Mouse (Mus musculus): ENCODE data around the gene Itga9.

Gene Itga9

DNA sequence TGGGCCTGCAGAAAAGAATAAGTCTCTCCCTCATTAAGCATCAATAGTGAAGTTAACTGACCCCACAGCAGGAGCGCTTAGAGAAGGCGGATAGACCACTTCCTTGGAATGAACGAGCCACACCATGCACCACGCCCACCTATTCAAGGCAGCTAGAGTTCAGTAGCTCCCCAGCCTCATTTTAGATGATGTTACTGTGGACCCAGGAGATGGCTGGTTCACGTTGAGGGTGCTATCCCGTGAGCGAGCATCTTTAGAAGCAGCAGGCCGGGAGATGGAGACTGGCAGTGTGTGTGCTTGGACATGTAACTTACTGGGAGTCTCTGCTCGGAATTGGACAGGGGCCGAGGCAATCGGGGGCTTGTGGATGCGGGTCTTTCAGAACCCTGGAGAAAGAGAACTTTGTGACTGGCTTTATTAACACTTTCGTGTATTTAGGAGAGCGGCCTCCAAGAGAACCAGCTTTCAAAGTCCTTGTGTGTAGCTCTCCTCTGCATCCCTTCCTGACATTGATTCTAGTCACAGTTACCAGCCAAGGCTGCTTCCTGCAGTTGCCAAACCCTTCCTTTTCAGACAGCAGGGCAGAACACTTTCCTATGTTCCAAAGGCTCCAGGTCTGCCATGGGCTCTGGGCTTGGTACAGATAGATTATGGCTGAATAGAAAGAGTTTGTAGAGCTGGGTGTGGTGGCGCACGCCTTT lies 1.4 kb downstream of the Itga9 start:
- DNase-seq: no peak

DNA sequence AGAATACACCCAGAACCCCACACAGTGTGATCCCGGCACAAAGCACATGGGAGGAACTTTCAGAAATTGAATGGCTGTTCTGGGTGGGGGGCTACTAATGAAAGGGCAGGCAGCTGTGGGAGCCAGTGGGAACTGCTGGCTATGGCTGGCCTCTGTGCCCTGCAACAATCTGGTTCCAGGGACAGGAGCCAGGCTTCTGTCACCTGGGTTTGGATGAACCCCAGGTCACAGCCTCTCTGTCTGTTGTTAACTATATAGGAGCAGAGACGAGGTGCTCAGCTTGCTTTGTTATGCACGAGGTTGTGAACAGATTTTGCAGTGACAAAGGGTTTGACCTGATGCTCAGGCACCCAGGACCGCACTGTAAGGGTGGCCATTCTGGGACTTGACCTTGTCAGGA lies 2.1 kb downstream of the Itga9 start:
- no peak for DNase-seq

DNA sequence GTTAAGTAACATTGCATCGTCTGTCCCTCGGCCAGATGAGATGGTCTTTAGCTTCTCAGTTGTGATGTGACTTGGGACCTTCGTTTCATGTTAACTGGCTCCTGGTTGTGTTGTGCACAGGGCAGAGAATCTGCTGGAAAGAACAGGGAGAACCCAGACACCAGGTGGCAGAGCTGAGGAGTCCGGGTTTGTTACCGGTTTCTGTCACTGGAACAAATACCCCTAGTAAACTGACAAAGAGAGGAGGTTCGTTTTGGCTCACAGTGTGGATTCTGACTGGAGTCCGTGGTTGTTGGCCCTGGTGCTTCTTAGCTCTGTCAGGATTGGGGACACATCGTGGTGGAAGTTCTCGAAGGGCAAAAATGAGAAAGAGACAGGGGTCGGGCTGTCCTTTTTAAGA lies 3.6 kb downstream of the Itga9 start:
- DNase-seq: peak in 1 of 2 experiments; percentile 28

DNA sequence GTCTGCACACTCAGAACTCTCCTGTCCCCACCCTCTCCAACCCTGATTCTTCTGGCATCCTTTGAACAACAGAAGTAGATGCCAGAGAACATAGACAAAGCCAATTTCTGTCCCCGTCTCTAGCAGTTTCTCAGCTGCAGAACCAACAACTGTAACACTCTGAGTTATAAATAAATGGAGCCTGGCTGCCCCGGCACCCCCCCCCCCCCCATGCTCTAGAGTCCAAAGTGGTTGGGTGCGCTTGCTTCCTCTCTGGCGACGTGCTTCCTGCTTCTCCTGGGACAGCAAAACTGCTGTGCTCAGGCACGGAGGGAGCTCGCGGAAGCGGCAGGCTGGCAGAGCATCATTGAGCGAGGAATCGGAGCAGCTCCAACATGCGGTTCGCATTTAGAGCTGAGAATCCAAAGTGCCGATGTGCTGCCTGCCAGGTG lies 4.6 kb downstream of the Itga9 start:
- peak; percentile 27 to 38 for DNase-seq

DNA sequence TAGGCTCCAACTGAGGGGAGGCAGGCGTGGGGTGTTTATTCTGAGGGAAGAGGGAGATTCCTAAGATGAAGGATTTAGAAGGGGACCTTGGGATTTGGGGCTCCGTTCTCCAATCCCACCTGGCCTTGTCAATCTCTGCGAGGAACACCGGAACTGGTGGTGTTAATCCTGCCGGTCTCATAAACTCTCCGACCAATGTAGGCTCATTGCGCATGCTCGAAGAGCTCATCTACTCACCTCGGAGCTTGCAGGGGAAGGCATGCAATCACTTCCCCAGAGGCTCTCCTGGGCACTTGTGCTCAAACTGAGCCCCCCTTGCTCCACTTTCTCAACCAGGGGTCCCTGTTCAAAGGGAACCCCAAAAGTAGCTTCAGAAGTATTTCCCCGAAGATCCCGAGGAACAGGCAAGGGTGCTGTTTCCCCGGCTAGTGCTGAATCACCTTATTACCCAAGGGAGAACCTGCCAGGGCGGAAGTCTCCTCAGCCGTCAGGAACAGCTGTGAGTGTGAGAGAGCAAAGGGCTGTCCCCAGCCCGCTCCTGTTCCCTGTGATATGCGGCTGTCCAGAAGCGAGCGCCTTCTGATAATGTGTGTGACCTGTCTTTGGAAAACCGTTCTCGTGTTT lies 5.6 kb downstream of the Itga9 start:
- no peak for DNase-seq

DNA sequence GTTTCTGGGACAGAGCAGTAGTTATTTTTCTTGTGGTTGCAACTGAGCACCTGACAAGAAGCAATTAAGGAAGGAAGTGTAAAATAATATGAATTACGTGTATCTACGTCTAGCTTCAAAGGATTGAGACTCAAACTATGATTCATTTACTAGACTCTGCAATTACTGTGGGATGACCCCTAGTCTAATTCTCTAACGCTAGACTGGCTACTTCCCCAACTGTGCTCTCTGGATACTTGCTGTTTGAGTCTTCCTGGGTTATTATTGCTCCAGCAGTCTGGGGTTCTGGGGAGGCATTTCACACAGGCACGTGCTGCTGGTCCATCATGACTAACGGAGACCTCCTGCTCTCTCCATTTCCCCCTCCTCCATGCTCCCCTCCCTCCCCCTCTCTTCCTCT lies 10.7 kb downstream of the Itga9 start:
- DNase-seq: no peak

DNA sequence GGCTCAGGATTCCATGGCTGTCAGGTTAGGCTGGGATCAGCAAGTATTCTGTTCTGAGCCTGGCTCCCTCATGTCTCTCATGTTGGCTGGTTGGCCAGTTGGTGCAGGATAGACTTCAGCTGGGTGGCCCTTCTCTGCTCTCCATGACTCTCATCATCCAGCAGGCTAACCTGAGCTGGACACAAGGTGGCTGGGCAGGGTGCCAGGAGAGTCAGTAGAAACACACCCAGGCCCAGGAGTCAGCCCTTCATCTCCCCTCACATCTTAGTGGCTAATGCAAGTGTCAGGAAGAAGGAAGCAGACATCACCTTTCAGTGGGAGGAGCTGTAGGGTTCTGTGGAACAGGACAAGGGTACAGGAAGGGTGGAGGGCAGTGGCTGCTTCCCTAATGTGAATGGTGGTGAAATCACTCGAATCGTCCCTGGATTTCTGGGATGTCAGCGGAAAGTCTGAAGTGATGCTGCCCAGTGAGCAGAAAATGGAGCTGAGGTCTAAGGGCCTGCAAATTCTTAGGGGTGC lies 12.3 kb downstream of the Itga9 start:
- DNase-seq: peak in 1 of 2 experiments; percentile 16

DNA sequence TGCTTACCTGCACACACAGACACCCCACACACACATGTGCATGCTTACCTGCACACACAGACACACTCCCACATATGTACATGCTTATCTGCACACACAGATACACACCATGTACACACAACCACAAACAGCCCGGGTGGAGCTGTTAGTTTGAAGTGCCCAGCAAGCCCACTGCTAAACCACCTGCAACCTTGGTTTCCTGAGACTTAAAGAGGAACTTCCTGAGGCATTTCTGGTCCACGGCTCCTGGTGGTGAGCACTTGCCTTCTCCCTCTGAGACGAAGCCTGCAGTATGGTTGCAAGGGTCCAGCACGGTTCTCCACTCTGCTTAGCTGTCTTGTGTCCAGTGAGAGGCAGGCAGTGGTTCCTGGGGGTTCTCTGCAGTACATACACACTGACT lies 14.3 kb downstream of the Itga9 start:
- no peak for DNase-seq

DNA sequence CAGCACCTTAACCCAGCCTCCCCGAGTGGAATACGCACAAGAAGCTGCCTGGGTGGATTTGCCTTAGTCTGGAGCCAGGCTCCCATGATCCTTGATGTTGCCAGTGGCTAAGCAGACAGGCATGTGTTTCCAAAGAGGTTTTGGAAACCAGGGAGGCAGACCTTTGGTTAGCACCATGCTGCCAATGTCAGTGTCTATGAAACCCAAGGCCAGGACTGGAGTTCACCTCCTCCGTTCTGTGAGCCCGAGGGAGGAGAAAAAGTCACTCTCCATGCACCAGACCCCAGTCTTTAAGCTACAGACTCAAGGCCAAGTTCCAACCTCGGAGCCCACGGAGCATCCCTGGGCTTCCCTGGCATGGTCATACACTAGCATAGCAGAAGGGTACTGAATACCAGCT lies 15.2 kb downstream of the Itga9 start:
- no peak for DNase-seq

DNA sequence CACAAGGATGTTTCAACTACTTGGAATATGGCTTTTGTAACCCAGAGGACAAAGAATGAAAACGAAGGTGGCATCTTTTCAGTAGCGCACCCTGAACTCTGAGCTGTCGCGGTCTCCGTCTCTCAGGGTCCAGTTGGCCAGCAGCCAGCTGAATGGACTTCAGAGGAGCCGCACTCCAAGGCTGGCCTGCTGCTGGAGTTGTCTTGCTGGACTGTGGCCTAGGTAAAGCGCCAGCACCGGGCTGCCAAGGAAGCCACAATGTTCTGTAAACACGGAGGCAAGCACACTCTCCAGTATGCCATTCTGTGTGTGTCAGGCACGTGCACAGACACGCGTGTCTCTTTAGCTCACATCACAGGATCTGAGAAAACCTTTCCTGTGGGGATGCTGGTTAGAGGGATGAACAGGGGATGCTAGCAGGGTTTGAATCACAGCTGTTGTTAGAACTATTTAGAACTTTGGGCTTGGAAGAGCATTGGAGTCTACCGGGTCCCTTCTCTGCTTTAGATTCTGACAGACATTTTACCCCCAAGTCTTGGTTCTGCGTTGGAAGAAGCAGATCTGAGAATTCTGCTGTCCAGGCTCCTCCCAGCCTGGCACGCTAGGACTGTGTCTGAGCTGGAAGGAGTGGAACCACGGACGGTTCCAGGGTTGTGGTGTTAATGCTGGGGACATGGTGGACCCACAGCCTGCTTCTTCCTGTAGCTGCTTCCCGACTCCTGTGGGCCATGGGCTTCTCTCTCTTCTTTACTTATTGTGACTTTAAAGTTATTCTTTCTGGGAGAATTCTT lies 16.1 kb downstream of the Itga9 start:
- peak; percentile 27 to 51 for DNase-seq

DNA sequence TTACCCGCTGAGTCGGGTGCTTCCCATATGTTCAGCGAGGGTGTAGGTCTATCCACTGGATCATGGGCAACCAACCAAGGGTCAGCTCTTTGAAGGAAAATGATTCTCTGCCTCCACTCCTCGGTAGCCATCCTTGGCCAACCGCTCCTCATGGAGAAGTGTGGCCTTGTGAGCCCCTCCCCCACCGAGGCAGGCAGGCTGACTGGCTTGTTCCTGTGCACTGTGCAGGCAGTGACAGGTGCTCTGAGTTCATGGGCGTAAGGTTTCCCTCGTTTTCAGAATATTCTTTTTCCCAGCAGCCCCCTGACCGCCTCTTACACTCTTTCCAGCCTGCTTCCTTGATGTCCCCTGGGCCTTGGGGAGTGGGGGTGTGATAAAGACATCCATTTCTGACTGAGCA lies 17.0 kb downstream of the Itga9 start:
- no peak for DNase-seq

DNA sequence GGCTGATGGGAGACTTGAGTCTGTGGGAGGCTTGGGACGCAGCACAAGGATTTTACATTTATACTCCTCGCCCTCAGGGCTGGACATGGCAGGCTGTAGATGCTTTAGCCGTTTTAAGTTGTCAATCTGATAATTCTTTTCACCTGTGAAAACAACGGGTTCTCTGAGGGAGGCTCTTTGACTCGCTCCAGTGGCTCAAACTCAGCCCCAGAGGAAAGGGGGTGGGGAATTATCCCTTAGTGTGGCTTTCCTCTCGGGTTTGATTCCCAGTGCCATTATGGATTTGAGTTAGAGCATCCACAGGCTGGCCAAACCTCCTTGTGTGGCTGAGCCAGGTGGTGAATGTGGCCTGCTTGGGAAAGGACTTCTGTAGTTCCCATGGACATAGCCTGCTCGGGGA lies 17.7 kb downstream of the Itga9 start:
- DNase-seq: no peak

DNA sequence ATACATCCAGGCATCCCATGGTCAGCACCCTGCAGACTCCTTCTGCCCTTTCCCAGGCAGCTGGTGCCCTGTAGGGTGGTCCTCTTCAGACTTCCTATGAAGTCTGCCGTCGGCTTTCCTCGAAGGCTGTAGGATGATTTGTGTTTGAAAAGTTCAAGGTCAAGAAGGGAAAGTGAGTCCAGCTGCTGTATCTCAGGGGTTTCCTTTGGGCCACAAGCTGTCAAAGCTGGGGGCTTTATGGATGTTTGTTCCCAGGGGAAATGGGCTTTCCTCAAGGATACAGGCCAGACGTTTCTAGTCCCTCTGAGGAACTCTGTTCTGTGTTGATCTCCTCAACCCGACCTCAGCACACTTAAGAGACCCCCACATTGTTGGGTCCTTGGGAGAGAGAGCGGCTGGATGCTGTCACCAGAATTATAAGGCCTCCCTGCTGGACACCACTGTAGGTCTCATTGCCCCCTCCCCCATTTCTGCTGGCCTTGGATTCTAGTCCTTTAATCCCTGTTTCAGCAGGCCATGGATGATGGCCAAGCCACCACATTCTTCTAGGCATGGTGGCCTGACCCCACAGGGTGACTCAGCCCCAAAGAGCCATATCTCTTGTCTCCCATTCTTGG lies 23.4 kb downstream of the Itga9 start:
- DNase-seq: no peak

DNA sequence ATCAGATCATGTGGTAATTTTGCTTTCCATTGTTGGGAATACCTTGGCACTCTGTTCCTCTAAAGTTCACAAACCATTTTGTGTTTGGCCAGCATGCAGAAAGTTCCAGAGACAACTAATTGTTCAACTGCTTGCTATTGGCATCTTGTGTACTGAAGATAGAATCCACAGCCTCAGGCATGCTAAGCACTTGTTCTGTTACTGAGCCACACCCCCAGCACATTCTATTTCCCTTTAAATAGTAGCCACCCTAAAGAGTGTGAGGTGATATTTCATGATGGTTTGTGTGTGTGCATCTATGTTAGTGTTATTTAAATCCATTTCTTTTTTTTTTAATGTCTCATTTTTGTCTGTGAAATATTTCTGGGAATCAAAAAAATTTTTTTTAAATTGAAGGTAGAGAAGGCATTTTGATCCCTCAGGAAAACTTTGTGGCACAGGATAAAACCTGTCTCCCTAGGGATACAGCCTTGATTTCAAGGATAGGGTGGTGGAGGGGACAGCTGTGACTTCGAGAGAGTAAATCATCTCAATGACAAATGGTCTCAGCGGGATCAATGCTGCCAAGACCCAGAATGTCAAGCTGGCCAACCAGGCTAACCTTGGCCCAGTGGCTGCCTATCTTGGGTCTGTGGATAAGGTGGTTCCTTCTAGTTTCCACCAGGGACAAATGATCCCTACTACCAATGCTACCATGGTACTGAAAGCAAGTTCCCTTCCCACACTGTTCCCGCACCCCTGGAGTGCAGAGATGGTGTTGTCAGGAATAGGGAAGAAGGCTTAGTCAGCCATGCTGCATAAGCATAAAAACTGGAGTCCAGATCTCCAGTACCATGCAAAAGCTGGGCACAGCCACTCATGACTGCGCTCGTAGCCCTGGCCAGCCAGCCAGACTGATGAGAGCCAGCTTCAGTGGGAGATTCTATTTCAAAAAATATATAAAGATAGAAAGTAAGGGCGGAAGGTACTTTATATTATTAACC lies 25.6 kb downstream of the Itga9 start:
- no peak for DNase-seq

DNA sequence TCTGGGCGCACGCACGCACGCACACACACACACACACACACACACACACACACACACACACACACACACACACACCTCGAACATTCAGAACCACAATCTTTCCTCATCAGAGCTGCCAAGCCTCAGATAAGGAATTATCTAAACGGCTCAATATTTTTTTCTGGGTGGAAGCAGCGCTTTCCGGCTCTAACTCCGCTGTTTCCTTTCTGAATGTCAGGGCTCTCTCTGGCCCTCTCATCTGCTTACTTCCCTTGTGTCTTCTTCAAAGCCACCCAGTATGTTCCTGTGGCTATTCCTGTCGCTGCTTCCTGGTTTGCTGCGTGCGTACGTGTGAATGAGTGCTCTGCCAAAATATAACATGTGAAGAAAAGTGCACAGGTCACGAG lies 26.3 kb downstream of the Itga9 start:
- DNase-seq: no peak

DNA sequence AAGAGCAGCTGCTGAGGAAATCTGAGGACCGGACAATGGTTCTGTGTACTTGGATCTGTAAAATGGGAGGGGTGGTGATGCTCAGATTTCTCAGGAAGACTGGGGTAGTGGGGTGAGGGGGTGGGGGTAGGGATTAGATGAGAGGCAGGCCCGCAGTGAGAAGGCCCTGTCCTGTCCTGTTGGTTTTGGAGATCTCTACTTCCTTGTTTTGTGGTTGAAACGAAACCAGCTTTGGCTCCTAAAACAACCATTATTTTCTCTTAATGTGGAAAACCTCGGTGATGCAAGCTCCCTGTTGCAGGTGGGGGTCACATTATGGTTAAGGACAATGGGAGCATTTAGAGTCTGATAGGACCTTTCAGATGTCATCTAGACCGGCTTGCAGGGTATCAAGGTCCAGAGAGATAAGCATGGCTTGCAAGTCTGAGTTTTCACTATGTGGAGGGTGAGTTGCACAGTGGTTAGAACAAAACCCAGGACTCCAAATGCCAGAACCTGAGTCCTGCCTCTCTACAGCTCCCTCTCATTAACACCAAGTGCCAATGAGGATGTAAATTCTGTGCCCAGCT lies 32.2 kb downstream of the Itga9 start:
- DNase-seq: no peak

DNA sequence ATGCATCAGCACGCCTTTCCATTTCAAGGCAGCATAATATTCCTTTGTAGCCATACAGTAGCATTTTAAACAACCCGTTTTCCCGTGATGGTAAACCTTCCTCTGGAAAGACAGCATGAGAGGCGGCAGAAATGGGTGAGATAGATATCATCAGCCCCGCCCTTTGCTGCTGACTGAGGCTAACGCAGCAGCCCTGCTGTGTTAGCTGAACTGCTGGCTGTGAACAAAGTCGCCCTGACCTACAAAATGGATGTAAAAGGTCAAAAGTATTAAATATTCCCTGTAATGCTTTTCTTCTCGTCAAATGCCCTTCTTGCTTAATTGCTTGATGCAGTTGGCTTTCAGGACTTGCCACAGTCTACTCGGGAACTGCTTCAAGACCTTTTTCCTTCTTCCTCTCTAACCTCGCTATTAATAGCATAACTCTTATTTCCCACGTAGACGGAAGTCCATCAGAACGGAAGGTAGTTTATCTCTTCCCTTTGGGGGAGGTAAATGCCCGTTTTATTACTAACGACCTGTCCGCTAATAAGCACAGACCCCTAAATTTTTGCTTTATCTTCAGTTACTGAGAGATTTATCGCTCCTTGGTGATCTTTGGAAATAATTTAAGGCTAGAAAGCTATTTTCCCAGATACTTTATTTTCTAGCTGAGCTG lies 39.3 kb downstream of the Itga9 start:
- no peak for DNase-seq

DNA sequence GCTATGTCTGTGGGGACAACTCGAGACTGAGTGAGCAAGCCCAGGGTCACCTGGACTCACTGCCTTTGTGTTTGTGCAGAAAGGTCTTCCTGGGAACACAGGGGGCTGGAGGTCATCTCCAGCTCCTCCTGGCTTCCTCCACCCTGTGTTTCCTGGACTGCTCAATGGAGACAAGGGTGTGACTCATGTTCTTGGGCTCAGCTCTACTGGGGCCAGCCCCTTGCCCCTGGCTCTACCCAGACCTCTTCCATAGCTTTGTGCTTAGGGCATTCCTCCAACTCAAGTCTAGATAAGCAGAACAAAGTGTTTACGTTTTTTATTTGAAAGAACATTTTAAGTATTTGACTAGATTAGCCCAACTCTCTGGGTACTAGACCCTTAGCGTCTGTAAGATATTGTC lies 41.0 kb downstream of the Itga9 start:
- no peak for DNase-seq

DNA sequence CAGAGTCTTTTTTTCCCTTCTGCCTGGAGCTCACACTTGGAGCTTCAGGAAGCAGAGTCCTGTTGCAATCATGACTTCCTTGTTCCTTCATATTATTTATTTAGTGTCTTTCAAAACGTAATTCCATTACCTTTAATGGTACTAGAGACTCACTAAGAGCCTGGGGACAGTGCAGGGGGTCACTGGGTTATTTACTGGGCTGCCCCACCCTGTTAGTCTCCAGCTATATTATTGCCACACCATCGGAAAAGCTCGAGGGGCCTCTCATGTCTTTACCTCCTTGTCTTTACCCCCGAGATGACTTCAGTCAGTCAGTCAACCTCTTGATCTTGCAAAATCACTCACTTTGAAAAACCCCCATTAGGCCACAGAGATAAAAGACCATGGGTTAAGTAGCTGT lies 44.5 kb downstream of the Itga9 start:
- DNase-seq: no peak

DNA sequence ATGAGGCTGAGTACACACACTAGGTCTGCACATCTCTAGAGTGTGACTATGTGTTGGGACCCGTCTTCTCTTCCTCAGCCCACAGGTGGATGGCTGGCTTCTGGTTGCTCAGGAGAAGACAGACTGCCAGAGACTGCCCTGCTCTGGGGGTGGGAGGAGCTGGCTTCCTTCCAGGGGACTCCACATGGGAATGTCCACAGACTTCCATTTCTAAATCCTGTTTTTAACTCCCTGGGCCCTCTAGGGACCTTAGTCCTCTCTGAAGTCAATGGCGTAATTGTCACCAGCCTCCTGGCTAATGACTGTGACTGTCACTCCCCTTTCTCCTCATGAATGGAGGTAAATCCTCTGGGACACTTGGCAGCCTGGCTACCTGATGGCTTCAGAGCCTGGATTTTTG lies 45.4 kb downstream of the Itga9 start:
- peak in 1 of 2 experiments; percentile 6 for DNase-seq

DNA sequence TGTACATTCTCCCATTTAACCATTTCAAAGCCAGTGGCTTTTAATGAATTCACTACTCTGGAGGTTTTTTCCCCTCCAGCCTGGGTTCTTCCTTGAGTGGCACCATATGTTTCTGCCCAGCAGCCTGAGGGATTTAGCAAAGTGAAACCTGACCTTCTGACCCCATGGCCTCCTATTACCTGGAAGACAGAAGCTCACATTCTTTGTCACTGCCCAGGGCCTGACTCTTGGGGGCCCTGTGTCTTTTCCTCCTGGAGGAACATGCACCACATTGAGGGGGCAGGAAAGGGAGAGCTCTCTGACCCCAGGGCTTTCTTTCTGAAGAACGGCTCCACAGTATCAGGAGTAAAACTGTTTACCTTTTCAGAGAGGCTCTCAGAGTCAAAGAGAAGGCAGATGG lies 46.9 kb downstream of the Itga9 start:
- no peak for DNase-seq

All from cerebellum, postnatal 25 days (tissue).